Mouse (Mus musculus): Measurements from ENCODE around the gene Smr3a. TPM values are rescaled to one million over a fixed set of nuclear protein-coding genes. Genes with fewer than 3 reads are reported as not detected.

Smr3a gene
- not detected in 2 replicates for polyA plus RNA-seq (2012)

DNA sequence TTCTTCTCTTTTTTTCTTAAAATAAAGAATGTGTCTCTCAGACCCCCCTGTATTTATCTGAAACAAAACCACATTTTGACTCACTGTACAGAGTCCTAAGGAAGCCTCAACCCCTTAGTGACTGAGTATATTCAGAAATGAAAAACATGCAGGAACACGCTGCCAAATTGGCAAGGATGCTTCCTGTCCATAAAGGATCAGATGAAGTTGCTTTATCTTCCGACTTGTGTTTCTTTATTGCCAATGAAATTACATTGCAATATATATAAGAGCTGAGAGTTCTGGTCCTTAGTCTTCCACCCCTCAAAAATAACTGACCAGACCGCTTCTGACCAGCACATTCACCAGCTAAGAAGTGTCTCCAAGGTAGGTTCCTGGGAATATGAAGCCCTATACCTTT lies at the start of gene Smr3a:
Smr3a (plus strand) TSS at position 301 of the 400 bp plus-strand sequence.

DNA sequence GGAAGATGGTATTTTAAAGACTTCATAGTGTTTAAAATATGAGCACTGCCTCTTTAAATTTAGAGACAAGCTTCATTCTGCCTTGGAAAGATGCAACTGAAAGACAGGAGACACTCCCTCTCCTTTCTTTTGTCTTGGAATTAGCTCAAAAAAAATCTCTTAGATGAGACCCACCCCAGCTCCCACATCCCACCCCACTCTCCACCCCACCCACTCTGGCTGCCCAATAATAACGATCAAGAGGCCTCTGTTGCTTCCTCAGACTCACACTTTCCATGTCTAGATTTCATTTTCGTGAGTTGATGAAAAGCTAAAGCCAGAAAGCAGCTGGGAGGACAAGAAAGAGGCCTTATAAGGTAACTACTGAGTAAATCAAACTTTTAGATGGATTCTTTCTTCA lies 33.1 kb upstream of the Smr3a start, which contains the start of the genes 2310003L06Rik and Gm28434:
2310003L06Rik (plus strand) TSS at position 259 of the 400 bp plus-strand sequence.
Gm28434 (plus strand) TSS at position 317 of the 400 bp plus-strand sequence.

DNA sequence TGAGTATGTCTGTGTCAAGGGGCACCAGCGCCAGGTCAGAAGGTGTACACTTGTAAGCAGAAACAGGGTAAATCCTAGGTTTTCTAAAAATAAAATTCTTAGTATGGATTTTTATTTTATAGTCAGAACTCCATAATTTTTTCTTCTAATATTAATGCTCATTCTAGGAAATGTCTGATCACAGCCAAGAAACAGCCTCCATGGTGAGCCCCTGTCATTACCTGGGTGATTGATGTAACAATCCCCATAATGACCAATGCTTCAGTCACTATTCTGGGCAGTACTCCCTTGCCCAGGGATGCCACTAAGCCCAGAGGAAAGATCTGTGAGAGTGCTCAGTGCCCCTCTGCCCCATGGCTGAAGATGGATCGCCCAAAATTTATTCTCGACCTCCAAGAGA lies 23.2 kb upstream of the Smr3a start, which contains the start of gene Cabs1:
Cabs1 (plus strand) TSS at position 301 of the 400 bp plus-strand sequence.

Other genes with a start within 250 kb of the Smr3a start
- gene Csn1s2a, start 228.0 kb upstream of the Smr3a start, polyA plus RNA-seq (2012): not detected in 2 replicates
- not detected in 2 replicates for gene Csn1s2b, start 194.5 kb upstream of the Smr3a start, polyA plus RNA-seq (2012)
- not detected in 2 replicates for gene Prr27, start 176.9 kb upstream of the Smr3a start, polyA plus RNA-seq (2012)
- not detected in 2 replicates for gene Odam, start 117.5 kb upstream of the Smr3a start, polyA plus RNA-seq (2012)
- gene Csn3, start 77.0 kb upstream of the Smr3a start, polyA plus RNA-seq (2012): not detected in 2 replicates
- not detected in 2 replicates for gene 2310003L06Rik, start 33.1 kb upstream of the Smr3a start, polyA plus RNA-seq (2012)
- gene Gm28434, start 33.0 kb upstream of the Smr3a start, polyA plus RNA-seq (2012): not detected in 2 replicates
- gene Cabs1, start 23.1 kb upstream of the Smr3a start, polyA plus RNA-seq (2012): not detected in 2 replicates
- gene Smr2, start 84.0 kb downstream of the Smr3a start, polyA plus RNA-seq (2012): not detected in 2 replicates
- not detected in 2 replicates for gene Gm11116, start 109.0 kb downstream of the Smr3a start, polyA plus RNA-seq (2012)
- not detected in 2 replicates for gene Gm11115, start 151.6 kb downstream of the Smr3a start, polyA plus RNA-seq (2012)